Mouse (Mus musculus) mouse embryonic stem cell (cell line): ENCODE measurements around the gene Snai3.

Experiments
- in situ Hi-C, 2 experiments: fragments of 300-500 bp; cut with MboI; formaldehyde crosslinking; loops; 1 replicate in 1 of 2; 3 replicates in 1 of 2; pipeline ENCODE4 v1.14.3; 2019 to 2020; ENCODE audit warnings: low sequenced_read_pairs in 2 of 2, low pct_unique_long_range_greater_than_20kb in 1 of 2, mixed read lengths in 1 of 2; ENCODE audit not compliant: unreplicated experiment in 1 of 2

The Snai3 gene

DNA sequence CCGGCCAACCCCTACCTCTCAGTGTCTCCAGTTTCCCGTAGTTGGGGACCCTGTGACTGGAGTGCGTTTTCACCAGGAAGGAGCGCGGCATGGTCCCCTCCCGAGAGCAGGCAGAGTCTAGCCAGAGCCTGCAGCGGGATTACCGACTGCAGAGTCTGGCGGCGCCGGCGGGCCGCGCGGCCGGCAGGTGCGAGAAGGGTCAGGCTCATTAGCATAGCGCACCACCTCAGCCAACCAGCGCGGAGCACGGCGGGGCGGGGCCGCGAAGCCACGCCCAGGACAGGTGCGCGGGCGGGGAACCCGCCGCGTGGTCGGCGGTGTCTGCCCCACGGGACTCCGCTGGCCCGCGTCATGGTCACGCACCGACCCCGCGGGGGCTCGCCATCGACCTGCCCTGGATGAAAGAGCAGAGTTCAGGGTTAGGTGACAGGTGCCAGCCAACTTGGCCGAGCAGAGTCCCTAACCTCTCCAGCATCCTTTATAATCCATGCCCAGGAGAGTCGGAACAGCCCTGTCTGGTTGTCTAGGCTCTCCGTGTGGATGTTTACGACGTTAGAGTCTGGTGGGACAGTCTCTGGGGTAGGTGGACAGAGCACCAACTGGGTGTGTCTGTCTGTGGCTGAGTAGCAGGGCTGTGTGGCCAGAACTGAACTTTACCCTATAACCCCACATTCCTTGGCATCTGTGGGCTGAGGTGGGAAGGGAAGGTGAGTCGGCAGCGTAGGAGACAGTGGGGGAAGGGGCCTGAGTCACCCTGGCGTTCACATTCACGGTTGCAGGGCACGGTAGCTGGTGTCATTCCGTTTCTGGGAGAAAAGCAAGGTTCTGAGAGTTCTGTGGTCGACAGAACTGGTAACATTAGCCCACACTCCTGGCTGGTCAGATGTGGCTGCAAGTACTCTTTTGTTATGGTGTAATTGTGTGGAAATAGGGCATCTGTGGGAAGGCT, at the start of gene Snai3:
Gene Snai3 (minus strand): TSS at position 210 of the 949 bp plus-strand sequence.
- in situ Hi-C loops: no loop called here

DNA sequence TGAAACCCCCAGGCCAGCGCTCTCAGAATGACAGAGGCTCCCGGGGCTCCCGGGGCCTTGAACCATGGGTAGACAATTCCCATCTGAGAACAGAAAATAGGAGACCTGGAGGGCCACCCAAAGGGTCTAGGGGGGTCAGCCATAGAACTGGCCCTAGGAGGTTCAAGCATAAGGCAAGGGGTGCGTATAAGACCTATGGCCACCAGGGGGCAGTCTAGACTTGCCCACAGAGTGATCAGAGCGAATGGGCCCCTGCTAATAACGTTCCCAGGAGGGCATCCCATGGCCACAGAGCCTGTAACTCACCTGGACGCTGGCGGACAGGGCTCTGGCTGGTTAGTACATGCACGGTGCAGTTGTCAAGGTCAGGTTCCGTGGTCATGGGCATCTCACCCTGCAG, 40.3 kb upstream of the Snai3 start:
- in situ Hi-C loops: loop anchor here (5.0 kb wide), 2 partner anchors 46 to 66 kb away; partner anchors contain the start of gene Cdt1 (in 1 of the 2)

DNA sequence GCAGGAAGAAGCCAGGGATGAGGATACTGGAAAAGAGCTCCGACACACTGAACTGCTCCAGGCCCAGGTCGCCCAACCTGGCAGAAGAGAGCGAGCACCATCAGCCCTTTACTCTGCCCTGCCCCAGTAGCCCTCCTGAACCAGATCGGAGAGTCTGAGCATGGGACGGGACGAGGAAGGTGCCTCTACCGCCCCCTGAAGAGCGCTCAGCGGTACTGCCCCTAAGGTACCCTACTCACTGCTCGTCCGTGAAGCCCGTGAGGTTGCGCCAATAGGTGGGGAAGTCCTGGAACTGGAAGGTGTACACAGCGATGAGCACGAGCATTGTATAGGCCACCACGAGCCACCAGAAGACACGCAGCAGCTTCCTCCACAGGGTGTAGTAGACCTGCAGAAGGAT, 37.4 kb upstream of the Snai3 start:
- in situ Hi-C loops: no loop called here

GRCm38 (mm10) chr8:122497016-122497734, 36.6 kb upstream of the Snai3 start:
- in situ Hi-C loops: no loop called here

DNA sequence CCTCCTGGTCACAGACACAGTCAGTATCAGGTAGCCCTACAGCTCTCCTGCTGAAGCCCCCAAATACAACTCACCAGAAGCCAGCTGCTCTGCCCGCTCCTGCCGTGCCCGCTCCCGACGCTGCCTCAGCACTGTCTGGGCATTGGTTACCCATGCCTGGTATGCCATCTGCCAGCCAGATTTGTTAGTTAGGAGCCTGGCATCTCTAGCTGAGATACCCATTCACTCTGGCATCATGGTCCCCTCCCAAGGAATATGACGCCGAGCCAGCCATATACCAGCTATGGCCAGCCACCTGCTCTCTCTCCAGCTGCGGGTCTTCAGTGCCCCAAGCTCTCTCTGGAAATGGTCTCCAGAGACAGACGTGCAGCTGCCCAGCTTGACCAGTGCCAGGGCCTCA, 27.9 kb upstream of the Snai3 start:
- in situ Hi-C loops: no loop called here

GRCm38 (mm10) chr8:122484831-122485230, 24.3 kb upstream of the Snai3 start:
- in situ Hi-C loops: no loop called here

DNA sequence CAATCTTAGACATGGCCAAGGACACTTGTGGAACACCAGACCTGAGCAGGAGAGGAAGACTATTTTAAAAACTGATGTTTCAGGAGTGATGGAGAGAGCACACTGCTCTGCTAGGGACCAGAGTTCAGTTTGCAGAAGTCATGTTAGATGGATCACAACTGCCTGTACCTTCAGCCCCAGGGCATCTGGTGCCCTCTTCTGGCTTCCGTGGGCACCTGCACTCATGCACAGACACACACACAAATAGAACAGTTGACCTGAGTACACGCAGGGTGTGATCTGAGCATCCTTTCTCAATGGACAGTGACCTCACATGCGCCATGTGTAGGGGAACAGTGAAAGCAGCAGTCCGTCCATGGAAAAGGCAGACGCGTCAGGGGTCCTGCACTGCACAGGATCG, 23.3 kb upstream of the Snai3 start:
- in situ Hi-C loops: no loop called here

DNA sequence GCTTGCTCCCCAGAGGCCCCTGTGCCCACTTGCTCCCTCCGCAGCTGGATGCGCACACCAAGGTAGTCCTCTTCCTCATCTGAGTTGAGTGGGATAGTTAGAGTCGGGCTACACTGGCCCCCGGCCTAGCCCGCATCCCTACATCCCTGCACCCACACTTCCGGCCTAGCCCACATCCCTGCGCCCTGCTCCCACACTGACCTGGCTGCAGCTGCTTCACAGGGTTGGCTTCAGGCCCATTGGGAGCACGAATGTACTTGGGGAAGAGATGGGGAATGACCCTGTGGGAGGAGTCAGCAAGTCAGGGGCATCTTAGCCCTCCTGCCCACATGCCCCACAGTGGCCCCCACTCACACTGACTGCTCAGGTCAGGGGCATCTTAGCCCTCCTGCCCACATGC, 21.9 kb upstream of the Snai3 start:
- in situ Hi-C loops: no loop called here

DNA sequence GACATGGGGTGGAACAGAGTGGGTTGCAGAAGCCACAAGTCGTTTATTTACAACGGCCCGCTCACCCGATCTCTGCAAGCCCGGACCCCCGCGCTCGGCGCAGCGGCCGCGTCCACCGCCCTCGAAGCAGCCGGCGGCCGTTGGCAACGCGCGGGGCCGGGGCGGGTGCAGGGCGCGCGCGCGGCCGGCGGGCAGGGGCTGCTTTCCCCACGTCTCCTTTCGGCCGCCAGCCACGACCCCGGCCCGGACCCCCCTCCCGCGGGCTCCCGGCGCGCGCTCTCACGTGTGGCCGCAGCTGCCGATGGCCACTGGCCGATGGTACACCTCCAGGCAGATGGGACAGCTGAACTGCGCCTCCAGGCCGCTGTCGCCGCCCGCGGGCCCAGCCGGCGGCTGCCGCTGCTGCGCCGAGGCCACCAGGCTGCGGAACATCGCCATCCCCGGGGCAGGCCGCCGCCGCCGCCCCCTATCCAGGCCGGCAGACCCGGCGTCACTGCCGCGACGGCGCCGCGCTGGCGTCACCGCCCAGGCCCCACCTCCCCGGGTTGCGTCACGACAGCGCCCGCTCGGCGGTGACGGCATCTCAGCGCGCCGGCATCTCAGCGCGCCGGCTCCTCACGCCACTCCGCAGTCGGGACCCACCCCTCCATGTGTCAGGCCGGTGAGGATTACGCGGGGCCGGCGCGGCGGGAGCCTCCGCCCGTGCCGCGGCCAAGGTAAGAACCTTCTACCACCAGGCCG, 15.2 kb upstream of the Snai3 start, which contains the start of the genes Rnf166 and Ctu2:
Gene Rnf166 (minus strand): TSS at position 485 of the 741 bp plus-strand sequence.
Gene Ctu2 (plus strand): TSS at position 564 of the 741 bp plus-strand sequence.
- in situ Hi-C loops: no loop called here

DNA sequence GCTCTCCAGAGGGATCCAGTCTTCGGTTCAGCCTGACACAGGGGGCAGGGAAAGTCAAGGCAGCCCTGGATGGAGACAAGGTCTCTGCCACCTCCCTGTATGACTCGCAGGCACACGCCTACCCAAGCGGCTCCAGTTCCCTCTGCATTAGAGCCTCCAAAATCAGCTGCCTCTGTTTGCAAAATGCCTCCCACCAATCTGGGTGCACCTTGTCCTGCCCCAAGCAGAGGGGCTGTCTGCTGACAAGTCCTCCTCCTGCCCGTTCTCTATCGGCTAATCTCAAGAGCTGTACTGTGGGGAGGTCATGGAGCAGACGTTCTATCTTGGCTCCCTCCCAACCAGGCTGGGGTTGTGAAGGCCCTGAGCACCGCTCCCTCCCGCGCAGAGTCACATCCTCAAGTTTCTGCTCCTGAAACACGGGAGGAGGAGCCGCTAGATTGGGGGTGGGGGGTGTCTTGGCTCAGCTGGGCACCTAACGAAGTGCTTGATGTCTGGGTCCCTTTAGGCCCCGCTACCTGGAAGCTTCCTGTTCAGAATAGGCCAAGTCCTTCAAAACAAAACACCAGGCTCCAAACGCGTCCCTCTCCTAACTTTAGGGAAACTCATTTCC, 14.5 kb upstream of the Snai3 start:
- in situ Hi-C loops: no loop called here

GRCm38 (mm10) chr8:122473911-122474421, 13.4 kb upstream of the Snai3 start:
- in situ Hi-C loops: no loop called here

DNA sequence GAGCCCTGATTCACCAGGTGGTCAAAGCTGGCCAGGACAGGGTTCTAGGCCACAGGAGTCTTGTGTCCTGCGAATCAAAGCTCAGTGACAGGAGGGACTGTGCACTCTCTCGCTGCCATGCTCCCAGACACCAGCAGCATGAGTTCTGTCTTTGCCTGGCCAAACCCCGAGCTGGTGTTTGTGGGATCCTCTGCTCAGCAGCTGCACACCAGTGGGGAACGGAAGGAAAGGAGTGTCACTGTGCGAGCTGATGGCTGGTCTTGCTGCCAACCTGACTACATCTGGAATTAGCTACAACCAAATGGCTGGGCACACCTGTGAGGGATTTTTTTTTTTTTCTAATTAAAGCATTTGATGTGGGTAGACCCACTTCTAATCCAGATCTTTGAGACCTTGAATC, 10.2 kb upstream of the Snai3 start:
- in situ Hi-C loops: no loop called here

- in situ Hi-C loops: no loop called here
These were observed 9.4 kb upstream of the Snai3 start for GRCm38 (mm10) chr8:122469965-122470364.

GRCm38 (mm10) chr8:122469407-122469806, 8.9 kb upstream of the Snai3 start:
- in situ Hi-C loops: no loop called here

- in situ Hi-C loops: no loop called here
These were observed 7.3 kb upstream of the Snai3 start for GRCm38 (mm10) chr8:122467816-122468215.

DNA sequence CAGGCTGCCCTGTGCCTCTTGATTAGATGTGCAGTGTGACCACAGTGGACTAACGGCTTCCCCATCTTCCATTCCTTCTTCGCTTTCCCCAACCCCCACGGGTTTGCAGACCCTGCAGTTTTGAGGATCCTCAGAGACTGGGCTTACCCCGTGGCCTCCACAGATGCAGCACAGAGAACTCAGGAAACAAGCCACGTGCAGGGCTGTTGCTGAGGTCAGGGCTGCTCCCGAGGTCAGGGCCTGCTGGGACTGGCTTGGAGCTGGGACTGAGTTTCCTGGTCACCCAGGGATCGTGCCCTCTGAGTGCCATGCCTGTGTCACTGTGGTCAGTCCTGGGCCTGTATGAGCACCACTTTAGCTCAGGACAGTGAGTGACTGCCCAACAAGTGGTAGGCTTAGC, 4.5 kb upstream of the Snai3 start:
- in situ Hi-C loops: no loop called here

DNA sequence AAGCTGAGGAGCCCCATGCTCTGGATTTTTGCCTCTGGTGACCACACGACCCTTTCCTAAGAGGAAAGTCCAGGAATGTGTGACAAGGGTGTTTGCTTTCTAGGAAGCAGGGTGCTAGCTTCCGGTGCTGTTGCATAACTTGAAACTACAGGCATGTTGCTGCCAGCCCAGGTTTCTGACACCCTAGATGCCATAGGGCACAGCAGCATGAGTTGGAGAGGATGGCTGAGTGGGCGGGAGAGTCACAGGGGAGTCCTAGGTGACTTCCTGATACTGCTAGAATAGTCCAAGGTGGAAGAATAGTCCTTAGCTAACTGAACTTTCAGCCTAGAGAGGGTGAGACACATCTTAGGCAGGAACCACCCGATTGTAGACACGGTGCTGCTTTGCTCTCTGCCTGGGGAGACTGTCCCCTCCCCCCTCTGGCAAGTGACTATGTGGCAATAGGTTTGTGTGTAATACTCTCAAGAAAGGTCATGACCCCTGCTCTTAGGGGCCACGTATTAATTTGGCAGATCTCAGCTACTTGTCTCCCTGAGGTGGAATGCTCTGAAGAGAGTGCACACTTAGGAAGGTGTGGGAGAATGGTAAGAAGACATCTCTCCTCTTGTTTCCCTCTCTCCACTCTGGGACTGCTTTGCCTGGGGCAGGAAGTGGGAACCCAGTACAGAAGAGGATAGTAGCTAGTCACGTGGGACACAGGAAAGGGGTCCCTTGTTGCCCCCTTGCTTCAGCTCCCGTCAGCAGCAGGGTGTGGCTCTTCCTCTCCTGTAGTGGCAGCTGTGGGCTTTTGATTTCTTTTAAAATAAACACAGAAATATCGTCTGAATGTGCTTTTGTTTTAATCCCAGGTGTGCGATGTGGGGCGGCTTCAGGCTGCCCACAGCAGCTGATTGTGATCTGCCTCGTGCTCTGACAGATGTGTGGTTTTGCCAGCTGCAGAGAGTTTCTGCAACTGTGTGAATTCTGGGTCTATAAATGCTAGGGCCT, 3.4 kb upstream of the Snai3 start:
- in situ Hi-C loops: no loop called here
